Mouse (Mus musculus) kidney, postnatal 14 days (tissue): ENCODE data around the gene Cyb5r1.

Source experiments
- DNase-seq: peaks from one replicate; pipeline ENCODE4 v3.0.0; 2022; ENCODE audit warnings: mixed read lengths

Cyb5r1 gene

GRCm38 (mm10) chr1:134460294-134461284 is 55.2 kb downstream of the Cyb5r1 start:
- DNase-seq: no peak
